Mouse (Mus musculus) ES-Bruce4 (cell line): ENCODE measurements around the gene H2al1m.

Source experiments
- CTCF ChIP-seq: IDR thresholded peaks from one replicate; pipeline ENCODE4 v1.8.1; 2011; ENCODE audit warnings: low read depth, low read length
- POLR2A ChIP-seq: IDR thresholded peaks from one replicate; pipeline ENCODE4 v1.8.1; 2011; ENCODE audit warnings: low read length; ENCODE audit not compliant: insufficient read depth

DNA sequence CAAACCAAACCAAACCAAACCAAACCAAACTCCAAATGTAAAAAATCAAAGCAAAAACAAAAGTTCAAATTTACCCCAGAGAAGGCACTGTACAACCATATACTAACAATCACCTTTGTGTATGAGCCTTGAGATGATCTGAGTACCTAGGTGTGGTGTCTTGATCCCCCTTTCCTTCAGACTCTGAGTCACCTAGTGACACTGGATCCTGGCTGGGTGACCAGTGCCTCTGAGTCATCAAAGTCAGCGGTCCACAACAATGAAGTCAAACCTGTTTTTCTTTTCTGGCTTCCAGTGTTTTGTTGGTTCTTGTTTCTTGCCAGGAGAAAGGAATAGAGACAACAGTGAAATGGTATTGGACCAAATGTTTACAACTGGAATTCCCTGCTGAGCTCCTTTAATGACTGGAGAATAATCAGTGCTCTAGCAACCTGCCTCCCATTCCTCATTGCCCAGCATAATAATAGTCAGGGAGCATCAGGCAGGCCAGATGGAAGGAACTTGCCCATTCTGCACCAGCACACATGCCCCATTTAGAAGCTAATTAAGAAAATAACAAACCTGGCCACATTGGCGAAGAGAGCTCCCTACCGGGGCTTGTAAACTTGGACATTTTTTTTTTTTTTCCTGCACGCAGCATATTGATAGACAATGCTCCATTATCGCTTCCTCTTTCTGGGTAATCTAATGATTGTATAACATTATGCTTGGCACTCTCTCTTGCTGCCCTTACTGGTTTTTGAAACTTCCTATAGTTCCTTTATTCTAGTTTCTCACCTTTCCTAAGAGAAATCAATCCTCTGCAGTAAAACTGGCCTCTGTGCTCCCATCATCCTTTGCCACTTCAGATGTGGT, 42.6 kb upstream of the H2al1m start:
- TF ChIP-seq POLR2A (no peak), CTCF (no peak)
